Mouse (Mus musculus) G1E (cell line): ENCODE results near the gene Bean1. TPM values are rescaled to one million over a fixed set of nuclear protein-coding genes. Genes with fewer than 3 reads are reported as not detected.

Source experiments
- ATAC-seq: 2 replicates; pipeline ENCODE4 v1.8.0; 2016; ENCODE audit warnings: mild to moderate bottlenecking; ENCODE audit not compliant: insufficient number of reproducible peaks, poor library complexity, low FRiP score, severe bottlenecking; ENCODE audit errors: extremely low read depth
- DNase-seq: peaks from one replicate; pipeline ENCODE4 v3.0.0; 2012; ENCODE audit warnings: low spot score
- H3K27me3 ChIP-seq: 2 replicates; pipeline ENCODE4 v1.6.1; 2012; ENCODE audit warnings: mild to moderate bottlenecking, low read length, inconsistent platforms; ENCODE audit not compliant: insufficient read depth
- H3K36me3 ChIP-seq: replicated peaks from 2 replicates; pipeline ENCODE3; 2012; ENCODE audit warnings: mild to moderate bottlenecking, inconsistent platforms
- H3K4me1 ChIP-seq: 2 replicates; pipeline ENCODE4 v1.6.1; 2012; ENCODE audit warnings: low read depth, low read length, inconsistent platforms, mixed read lengths; ENCODE audit not compliant: insufficient read depth
- H3K4me3 ChIP-seq: 2 replicates; pipeline ENCODE4 v1.5.1; 2012; ENCODE audit warnings: low read depth, mild to moderate bottlenecking, inconsistent platforms, low read length, moderate library complexity, mixed read lengths
- H3K9me3 ChIP-seq: replicated peaks from 2 replicates; pipeline ENCODE4 v1.6.1; 2012; ENCODE audit warnings: inconsistent platforms
- CTCF ChIP-seq: IDR thresholded peaks from 2 replicates; pipeline ENCODE4 v1.5.1; 2012; ENCODE audit warnings: low read depth, low read length, inconsistent platforms, mixed read lengths
- GATA1 ChIP-seq: IDR thresholded peaks from 2 replicates; pipeline ENCODE4 v1.6.1; 2012; ENCODE audit warnings: borderline replicate concordance, low read length, inconsistent platforms, mixed read lengths
- GATA2 ChIP-seq: IDR thresholded peaks from 2 replicates; pipeline ENCODE4 v1.6.1; 2012; ENCODE audit warnings: low read depth, low read length, inconsistent platforms, borderline replicate concordance
- POLR2AphosphoS5 ChIP-seq: IDR thresholded peaks from 2 replicates; pipeline ENCODE4 v1.6.1; 2012; ENCODE audit warnings: low read depth, low read length, inconsistent platforms; ENCODE audit not compliant: insufficient replicate concordance
- TAL1 ChIP-seq: conservative IDR thresholded peaks from 2 replicates; pipeline ENCODE4 v1.6.1; 2012; ENCODE audit warnings: low read depth, low read length, inconsistent platforms, mixed read lengths
- polyA plus RNA-seq: library from polyadenylated mRNA; stranded (reverse); fragments of >175 nt; gene quantifications from 2 replicates; pipeline ENCODE4 v1.2.3, GENCODE M21; 2012
- total RNA-seq, 2 experiments: library from RNA; stranded (forward) in 1 of 2; stranded (reverse) in 1 of 2; fragments of 200-1000 nt in 1 of 2; fragments of >200 nt in 1 of 2; fragmentation: Nextera tagmentation in 1 of 2; gene quantifications; 2 replicates each; pipeline ENCODE4 v1.2.3; 2014 to 2017

Bean1 gene
- total and polyA plus RNA-seq, 3 experiments = not detected

DNA sequence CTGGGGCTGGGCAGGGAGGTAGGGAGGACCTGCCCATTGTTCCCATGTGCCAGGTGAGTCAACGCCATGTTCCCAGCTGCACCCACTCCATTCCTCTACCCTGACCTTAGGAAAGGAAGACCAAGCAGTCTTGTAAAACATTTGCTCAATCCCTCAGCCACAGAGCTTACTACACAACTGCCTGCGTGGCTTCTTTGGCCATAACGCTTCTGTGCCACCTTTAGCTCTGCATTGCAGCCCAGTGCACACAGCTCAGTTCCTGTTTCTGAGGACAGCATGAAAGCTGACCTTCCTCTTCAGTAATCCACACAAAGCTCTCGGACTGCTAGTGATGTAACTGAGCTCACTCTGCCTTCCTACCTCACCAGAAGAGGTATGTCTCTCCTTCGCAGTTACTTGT is 62.7 kb downstream of the Bean1 start:
- TF ChIP-seq GATA2 = no peak
- TF ChIP-seq GATA1 = no peak
- no peak for TF ChIP-seq TAL1
- TF ChIP-seq CTCF = no peak
- TF ChIP-seq POLR2AphosphoS5 = no peak
- peaks cover 66% of the 10 kb centered on the region for H3K4me1 ChIP-seq
- H3K36me3 ChIP-seq = peaks cover 99% of the 10 kb centered on the region
- no peaks in the 10 kb centered on the region for H3K27me3 ChIP-seq
- H3K9me3 ChIP-seq = peaks cover 18% of the 10 kb centered on the region
- no peak for DNase-seq
- no peak overlapping the region for H3K4me3 ChIP-seq
- ATAC-seq = no peak

DNA sequence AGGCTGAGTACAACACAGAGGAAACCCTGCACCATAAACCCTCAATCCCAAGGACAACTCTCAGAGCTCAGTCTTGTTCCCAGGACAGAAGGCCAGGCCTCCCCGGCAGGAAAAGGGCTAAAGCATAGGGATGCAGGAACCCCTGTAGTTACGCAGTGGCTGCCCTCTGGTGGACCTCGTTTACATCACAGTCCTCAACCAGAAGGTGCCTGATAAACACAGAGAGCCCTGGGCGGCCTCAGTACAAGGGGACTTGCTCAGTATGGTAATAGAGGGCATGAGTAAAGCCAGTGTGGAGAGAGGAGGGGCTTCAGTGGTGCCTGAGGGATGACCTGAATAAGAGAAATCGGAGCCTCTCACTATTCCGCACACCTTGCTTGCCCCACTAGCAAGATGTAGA is 64.3 kb downstream of the Bean1 start:
- ATAC-seq (no peak), DNase-seq (no peak)
- H3K27me3 ChIP-seq = no peaks in the 10 kb centered on the region
- H3K4me1 ChIP-seq = peaks cover 73% of the 10 kb centered on the region
- H3K9me3 ChIP-seq = peaks cover 18% of the 10 kb centered on the region
- TF ChIP-seq TAL1 = no peak
- no peak for TF ChIP-seq GATA1
- TF ChIP-seq GATA2 = no peak
- no peak for TF ChIP-seq CTCF
- TF ChIP-seq POLR2AphosphoS5 = no peak
- no peak overlapping the region for H3K4me3 ChIP-seq
- peaks cover 100% of the 10 kb centered on the region for H3K36me3 ChIP-seq

DNA sequence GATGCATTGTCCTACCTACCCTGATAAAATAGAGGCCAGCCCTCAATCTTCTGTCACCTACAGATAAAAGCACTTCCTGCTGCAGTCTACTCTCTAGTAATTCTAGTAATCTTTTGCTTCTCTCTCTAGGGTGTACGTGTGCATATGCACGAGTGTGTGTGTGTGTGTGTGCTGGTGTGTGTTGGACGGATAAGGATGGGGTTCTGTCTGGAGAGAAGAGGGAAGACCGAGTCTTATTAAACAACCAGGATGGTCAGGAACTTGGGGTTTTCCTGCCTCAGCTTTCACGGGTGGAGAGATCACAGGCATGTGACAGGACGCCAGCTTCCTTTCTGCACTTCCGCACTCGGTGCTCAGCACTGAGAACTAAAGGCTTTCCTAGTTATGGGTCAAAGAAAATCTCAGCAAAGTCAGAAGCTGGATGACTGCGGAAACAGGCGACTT is 69.2 kb downstream of the Bean1 start:
- no peak for TF ChIP-seq CTCF
- no peak; the same call in 1 of the 2 replicates for TF ChIP-seq TAL1
- no peak for TF ChIP-seq POLR2AphosphoS5
- TF ChIP-seq GATA1 = no peak
- TF ChIP-seq GATA2 = no peak
- Histone ChIP-seq H3K27me3 (no peaks in the 10 kb centered on the region), H3K4me1 (peaks cover 87% of the 10 kb centered on the region), H3K36me3 (peaks cover 96% of the 10 kb centered on the region), H3K9me3 (no peaks in the 10 kb centered on the region), H3K4me3 (peak overlapping the region; percentile 31; the same call in 1 of the 2 replicates)
- DNase-seq (peak; percentile 40), ATAC-seq (peak; percentile 59)

DNA sequence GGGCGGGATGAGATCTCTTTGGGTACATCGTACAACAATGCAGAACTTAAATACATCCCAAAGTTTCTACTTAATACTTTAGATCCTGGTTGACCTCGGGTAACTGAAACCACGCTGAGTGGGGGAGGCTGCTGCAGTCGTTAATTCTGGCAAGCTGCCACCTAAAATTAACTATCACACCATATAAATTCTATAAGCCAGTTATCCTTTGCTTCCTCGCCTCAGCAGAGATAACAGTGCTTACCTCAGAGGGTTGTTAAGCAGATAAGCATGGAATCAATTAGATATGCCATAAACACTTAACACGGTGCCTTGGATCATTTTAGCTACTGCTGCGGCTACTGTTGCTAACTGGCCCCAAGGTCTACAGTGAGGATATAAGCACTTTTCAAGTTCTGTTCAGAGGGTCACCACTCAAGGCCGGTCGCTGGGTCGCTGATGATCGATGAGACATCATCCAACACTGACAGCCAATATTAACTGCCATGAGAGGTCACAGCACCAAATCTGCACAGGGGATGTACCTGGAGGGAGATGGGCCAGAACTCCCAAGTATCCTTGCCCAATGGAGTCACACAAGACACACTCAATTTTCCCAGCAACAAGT is 71.9 kb downstream of the Bean1 start:
- no peaks in the 10 kb centered on the region for H3K27me3 ChIP-seq

DNA sequence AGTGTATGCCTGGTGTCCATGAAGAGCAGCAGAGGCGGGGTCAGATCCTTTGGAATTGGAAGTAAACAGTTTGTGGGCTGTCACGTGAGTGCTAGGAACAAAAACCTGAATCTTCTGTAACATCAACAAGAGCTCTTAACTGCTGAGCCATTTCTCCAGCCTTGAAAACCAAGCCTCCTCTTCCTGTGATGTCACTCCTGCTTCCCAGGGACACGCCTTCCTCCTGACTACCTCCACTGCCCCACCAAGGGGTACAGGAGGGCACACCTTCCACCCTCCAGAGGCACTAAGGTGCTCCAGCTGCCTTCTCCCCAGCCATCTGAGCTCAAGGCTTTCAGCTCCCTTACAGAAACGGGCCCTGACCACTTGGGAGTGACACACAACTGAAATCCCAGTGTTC is 76.4 kb downstream of the Bean1 start:
- TF ChIP-seq POLR2AphosphoS5 (no peak), GATA1 (no peak), TAL1 (no peak), GATA2 (no peak), CTCF (no peak)
- ATAC-seq = no peak
- no peak for DNase-seq
- Histone ChIP-seq H3K4me1 (peaks cover 80% of the 10 kb centered on the region), H3K4me3 (peak overlapping the region; percentile 85), H3K9me3 (no peaks in the 10 kb centered on the region), H3K36me3 (peaks cover 53% of the 10 kb centered on the region), H3K27me3 (no peaks in the 10 kb centered on the region)

More for the DNA sequence above, 71.9 kb downstream of the Bean1 start:
- no peaks in the 10 kb centered on the region for H3K9me3 ChIP-seq
- no peak for TF ChIP-seq GATA2
- TF ChIP-seq GATA1 = no peak
- no peak; the same call in 1 of the 2 replicates for TF ChIP-seq TAL1
- TF ChIP-seq CTCF = no peak
- TF ChIP-seq POLR2AphosphoS5 = no peak
- H3K36me3 ChIP-seq = peaks cover 95% of the 10 kb centered on the region
- peak overlapping the region; percentile 41; the same call in 1 of the 2 replicates for H3K4me3 ChIP-seq
- DNase-seq (peak; percentile 44), ATAC-seq (peak; percentile 37)
- H3K4me1 ChIP-seq = peaks cover 91% of the 10 kb centered on the region

DNA sequence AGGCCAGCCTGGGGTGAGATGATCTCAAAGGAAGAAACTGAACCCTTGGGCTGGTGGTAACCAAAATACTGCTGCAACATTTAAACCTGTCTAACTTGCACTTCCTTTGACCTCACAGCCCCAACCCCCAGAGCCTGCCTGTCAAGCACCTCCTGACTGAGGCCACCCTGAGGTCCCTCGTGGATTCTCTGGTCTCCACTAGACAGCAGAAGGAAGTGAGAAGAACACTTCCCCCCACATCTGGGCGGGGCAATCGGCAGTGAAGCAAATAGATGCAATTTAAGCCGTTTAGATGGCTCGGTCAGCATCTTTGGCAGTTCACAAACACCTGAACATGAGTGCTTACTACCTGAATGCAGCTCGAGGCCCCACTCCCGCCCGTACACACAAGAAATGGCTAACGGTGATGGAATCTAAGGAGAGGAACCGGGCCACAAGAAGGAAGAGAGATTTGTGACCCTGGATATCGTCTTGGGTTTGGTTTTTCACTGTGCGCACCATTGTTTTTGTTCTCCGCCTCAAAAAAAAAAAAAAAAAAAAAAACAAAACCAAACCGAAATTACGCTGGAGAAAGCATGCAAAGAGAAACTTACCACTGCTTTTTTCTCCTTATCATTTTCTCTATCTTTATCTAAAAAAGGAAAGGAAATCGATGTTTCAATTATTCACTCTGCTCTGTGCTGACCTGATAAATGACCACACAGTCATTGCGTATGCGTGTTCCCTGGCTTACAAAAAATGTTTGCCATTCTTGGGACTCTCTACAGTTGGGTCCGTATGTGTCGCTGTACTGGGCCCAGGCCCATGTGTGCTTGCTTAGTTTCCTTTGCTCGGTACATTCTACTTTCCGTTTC is 77.0 kb downstream of the Bean1 start:
- Histone ChIP-seq H3K4me1 (peaks cover 80% of the 10 kb centered on the region), H3K36me3 (peaks cover 50% of the 10 kb centered on the region), H3K9me3 (no peaks in the 10 kb centered on the region), H3K27me3 (no peaks in the 10 kb centered on the region), H3K4me3 (peak overlapping the region; percentile 85)
- peak; percentile 31 for ATAC-seq
- TF ChIP-seq CTCF (no peak), GATA2 (no peak), POLR2AphosphoS5 (no peak), GATA1 (no peak), TAL1 (no peak)
- DNase-seq = peak; percentile 64
